Mouse (Mus musculus) liver, embryonic 16.5 days (tissue): ENCODE measurements around the gene Lats1. TPM values are rescaled to one million over a fixed set of nuclear protein-coding genes. Genes with fewer than 3 reads are reported as not detected.
"Not testable (repeated sequence)": the region's sequence is repeated elsewhere in the genome, so short reads cannot be mapped to it uniquely, and the experiment has no call there.

Experiments used
- ATAC-seq: fragments of 200-750 bp; cut with Nextera tagmentation; 2 replicates; pipeline ENCODE4 v1.8.0; 2017; ENCODE audit warnings: low read depth, mild to moderate bottlenecking, moderate number of reproducible peaks, moderate library complexity
- H3K27ac ChIP-seq: fragments of 300-500 bp; sonication (generic); 2 replicates; pipeline ENCODE4 v1.5.1; 2014; ENCODE audit warnings: mild to moderate bottlenecking, low read length
- H3K27me3 ChIP-seq: fragments of 300-500 bp; sonication (generic); 2 replicates; pipeline ENCODE4 v1.6.1; 2014; ENCODE audit warnings: low read depth, low read length, mixed read lengths; ENCODE audit not compliant: control insufficient read depth, insufficient read depth
- H3K36me3 ChIP-seq: fragments of 300-500 bp; sonication (generic); 2 replicates; pipeline ENCODE4 v1.6.1; 2014; ENCODE audit warnings: mild to moderate bottlenecking; ENCODE audit not compliant: control insufficient read depth, insufficient read depth
- H3K4me1 ChIP-seq: fragments of 300-500 bp; sonication (generic); 2 replicates; pipeline ENCODE4 v1.6.1; 2014; ENCODE audit warnings: low read depth, low read length, mixed read lengths; ENCODE audit not compliant: control insufficient read depth
- H3K4me2 ChIP-seq: fragments of 300-500 bp; sonication (generic); 2 replicates; pipeline ENCODE4 v1.6.1; 2014; ENCODE audit warnings: low read depth, low read length, mixed read lengths
- H3K4me3 ChIP-seq: fragments of 300-500 bp; sonication (generic); 2 replicates; pipeline ENCODE4 v1.5.1; 2014; ENCODE audit warnings: low read depth, mild to moderate bottlenecking, low read length
- H3K9ac ChIP-seq: fragments of 300-500 bp; sonication (generic); 2 replicates; pipeline ENCODE4 v1.6.1; 2014; ENCODE audit warnings: low read depth, low read length
- H3K9me3 ChIP-seq: fragments of 300-500 bp; sonication (generic); replicated peaks from 2 replicates; pipeline ENCODE4 v1.6.1; 2016; ENCODE audit warnings: low read length; ENCODE audit not compliant: control insufficient read depth
- WGBS: fragments of 180-500 bp; shearing (Covaris S2); extraction: QIAGEN DNeasy Blood & Tissue Kit; methylation state at CpG from one replicate; pipeline ENCODE4 v1.1.7; 2014; ENCODE audit not compliant: insufficient replicate concordance; 5-methylcytosine and 5-hydroxymethylcytosine counted together
- polyA plus RNA-seq: library from polyadenylated mRNA; unstranded; fragments of >200 nt; fragmentation: Nextera tagmentation; extraction: Ambion mirVana; gene quantifications from 2 replicates; pipeline ENCODE4 v1.2.1, GENCODE M21; 2015

The Lats1 gene
- polyA plus RNA-seq, 1 experiment from 2014 or later, result 2.5 TPM

GRCm38 (mm10) chr10:7745528-7745927 is 64.5 kb downstream of the Lats1 start:
- not testable (repeated sequence) for H3K4me3 ChIP-seq, H3K9me3 ChIP-seq, ATAC-seq, H3K9ac ChIP-seq, H3K4me1 ChIP-seq, H3K27ac ChIP-seq, H3K4me2 ChIP-seq, H3K27me3 ChIP-seq
- WGBS, result 85% methylated on average over 6 of the region's 6 CpGs
- H3K36me3 ChIP-seq, result peaks cover 13% of the 10 kb centered on the region

- Histone ChIP-seq H3K36me3 (peaks cover 11% of the 10 kb centered on the region), H3K4me3 (no peak overlapping the region), H3K9me3 (no peaks in the 10 kb centered on the region), H3K4me1 (no peaks in the 10 kb centered on the region), H3K27me3 (no peaks in the 10 kb centered on the region), H3K4me2 (no peak overlapping the region), H3K9ac (no peak overlapping the region), H3K27ac (no peak overlapping the region)
- 71% methylated on average over 6 of the region's 6 CpGs for WGBS
- ATAC-seq, result no peak
Measured at GRCm38 (mm10) chr10:7748752-7749151, 67.7 kb downstream of the Lats1 start.

- H3K27me3 ChIP-seq, result no peaks in the 10 kb centered on the region
- H3K36me3 ChIP-seq, result peaks cover 2% of the 10 kb centered on the region; the same call in 1 of the 2 replicates
- no peak overlapping the region for H3K9ac ChIP-seq
- H3K9me3 ChIP-seq, result no peaks in the 10 kb centered on the region
- WGBS, result 33% methylated on average over 2 of the region's 2 CpGs
- no peak overlapping the region for H3K4me2 ChIP-seq
- no peak overlapping the region for H3K4me3 ChIP-seq
- no peak for ATAC-seq
- H3K4me1 ChIP-seq, result no peaks in the 10 kb centered on the region; the same call in 1 of the 2 replicates
- no peak overlapping the region for H3K27ac ChIP-seq
Measured at GRCm38 (mm10) chr10:7757544-7757943, 76.5 kb downstream of the Lats1 start.

Other genes with a start within 250 kb of the Lats1 start
- 1.3 TPM in 2 replicates for gene Ulbp1, start 207.6 kb upstream of the Lats1 start, polyA plus RNA-seq
- 0.29 and 0.38 TPM in 2 replicates for gene Lrp11, start 91.4 kb upstream of the Lats1 start, polyA plus RNA-seq
- gene Nup43, start 13.7 kb upstream of the Lats1 start, polyA plus RNA-seq, result 17.4 and 20.8 TPM in 2 replicates
- gene Pcmt1, start 78 bp upstream of the Lats1 start, polyA plus RNA-seq, result 83.3 and 94.3 TPM in 2 replicates
- 27.0 and 29.2 TPM in 2 replicates for gene Katna1, start 44.8 kb downstream of the Lats1 start, polyA plus RNA-seq
- 26.6 and 27.1 TPM in 2 replicates for gene Ginm1, start 111.6 kb downstream of the Lats1 start, polyA plus RNA-seq
- gene Ppil4, start 111.7 kb downstream of the Lats1 start, polyA plus RNA-seq, result 20.2 and 21.5 TPM in 2 replicates
- 0.71 and 1.2 TPM in 2 replicates for gene Zc3h12d, start 151.3 kb downstream of the Lats1 start, polyA plus RNA-seq